Mouse (Mus musculus) right cerebral cortex, postnatal 14 days (tissue): ENCODE data around the gene Tnnt3.

ENCODE experiments used
- DNase-seq: peaks from one replicate; pipeline ENCODE4 v3.0.0; 2022

Tnnt3 gene

DNA sequence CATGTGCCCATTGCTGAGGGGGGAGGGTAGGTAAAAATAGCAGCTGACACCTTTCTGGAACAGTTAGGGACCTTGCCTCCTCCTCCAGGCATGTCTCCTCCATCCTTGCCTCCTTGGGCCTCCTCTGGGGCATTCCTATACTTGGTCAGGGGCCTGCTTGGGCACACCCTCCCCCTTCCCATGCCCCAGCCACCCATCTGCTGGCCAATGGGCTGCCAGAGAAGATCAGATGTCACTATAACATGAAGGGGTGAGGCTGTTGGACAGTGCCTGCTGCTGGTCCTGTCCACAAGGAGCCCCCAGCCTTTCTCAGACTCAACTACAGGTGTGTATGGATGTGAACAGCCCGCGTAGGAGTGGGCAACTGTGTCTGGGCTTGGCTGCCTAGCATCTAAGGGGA, at the start of gene Tnnt3:
Tnnt3 (plus strand) TSS at position 262 of the 400 bp plus-strand sequence.
- no peak for DNase-seq

DNA sequence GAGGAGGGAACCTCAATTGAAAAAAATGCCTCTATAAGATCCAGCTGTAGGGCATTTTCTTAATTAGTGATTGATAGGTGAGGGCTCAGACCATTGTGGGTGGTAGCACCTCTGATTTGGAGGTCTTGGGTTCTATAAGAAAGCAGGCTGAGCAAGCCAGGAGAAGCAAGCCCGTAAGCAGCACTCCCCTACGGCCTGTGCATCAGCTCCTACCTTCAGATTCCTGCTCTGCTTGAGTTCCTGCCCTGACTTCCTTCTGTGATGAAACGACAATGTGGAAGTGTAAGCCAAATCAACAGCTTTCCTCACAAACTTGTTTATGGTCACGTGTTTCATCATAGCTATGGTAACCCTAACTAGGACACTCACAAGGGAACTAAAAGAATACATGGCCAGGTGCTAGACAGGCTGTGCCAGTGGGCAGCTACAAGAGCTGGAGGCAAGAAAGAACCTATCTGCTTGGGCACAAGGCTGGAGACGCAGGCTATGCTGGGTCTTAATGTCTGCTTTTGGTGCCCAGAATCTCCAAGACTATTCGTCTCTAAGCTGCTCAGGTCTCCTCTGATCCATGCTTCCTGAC, 49.5 kb upstream of the Tnnt3 start:
- DNase-seq = no peak

DNA sequence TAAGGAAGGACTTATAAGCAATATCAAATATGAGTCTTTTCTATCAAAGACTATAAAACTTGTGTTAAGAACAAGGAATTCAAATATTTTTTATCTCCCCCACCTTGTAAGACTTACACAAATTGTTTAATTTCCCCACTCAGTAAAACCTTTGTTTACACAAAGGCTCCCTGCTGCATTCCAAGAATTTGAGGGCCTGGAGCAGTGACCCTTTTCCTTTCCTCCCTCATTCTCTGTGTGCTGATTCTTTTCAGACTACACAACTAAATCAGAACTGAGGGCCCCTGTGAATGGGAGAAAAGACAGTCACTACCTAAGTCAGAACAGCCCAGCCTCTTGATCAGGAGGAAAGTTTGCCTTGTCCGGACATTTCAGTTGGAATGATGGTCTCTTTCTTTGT, 43.9 kb upstream of the Tnnt3 start:
- no peak for DNase-seq

DNA sequence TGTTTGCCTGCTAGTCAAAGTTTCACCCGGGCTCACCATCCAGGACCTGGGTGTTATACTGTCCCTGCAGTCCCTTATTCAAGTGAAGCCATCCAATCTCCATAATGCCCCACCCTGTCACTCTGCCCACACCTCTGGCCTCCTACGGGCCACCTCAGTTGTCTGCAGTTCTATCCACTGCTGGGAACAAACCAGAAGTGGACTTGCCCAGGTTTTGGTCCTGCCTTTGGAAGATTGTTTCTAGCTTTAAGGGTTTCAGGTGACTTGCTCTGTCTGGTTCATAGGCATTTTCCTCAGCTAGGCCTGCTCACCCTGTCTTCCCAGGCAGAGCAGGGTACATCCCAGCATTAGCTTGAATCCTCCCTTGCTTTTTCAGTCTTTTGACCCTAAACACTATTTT, 43.4 kb upstream of the Tnnt3 start:
- DNase-seq = no peak

DNA sequence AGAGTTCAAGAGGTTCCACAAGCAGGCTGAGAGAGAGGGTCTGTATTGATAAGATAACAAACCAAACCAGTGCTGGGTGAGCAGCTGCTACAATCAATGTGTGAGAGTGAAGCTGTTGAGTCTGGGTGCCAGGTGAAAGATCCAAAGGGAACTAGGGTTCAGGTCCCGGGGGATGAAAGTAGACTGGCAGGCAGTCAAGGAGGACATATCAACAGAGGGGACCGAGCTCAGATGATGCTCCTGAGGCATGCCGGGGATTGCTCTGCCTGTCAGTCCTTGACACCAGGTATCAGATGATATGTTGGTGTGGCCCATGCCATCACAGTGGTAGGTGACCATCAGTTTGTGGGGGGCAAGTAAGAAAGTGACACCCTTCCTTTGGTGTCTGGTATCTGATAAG, 41.8 kb upstream of the Tnnt3 start:
- DNase-seq = no peak

DNA sequence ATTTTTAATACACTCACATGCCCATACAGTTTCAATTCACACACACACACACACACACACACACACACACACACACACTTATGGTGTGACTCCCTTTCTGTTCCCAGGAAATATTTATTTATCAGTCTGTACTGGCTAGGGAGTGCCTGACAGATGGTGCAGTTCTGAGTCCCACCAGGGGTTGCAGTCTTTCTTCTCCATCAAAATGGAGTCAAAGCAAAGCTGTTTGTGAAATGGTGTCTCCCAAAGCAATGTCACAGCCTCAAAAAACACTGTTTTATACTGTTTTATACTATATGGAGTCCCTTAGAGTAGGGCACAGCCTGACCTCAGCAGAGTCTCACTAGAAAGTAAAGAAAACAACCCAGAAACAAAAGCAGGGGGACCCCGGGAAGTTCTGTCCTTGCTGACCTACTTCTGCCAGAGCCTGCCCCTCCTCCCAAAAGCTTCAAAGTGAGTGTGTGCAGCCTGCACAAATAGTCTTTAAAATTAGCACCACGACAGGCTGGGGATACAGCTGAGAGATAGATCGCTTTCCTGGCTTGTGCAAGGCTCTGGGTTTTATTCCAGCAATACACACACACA, 41.3 kb upstream of the Tnnt3 start:
- DNase-seq = no peak

DNA sequence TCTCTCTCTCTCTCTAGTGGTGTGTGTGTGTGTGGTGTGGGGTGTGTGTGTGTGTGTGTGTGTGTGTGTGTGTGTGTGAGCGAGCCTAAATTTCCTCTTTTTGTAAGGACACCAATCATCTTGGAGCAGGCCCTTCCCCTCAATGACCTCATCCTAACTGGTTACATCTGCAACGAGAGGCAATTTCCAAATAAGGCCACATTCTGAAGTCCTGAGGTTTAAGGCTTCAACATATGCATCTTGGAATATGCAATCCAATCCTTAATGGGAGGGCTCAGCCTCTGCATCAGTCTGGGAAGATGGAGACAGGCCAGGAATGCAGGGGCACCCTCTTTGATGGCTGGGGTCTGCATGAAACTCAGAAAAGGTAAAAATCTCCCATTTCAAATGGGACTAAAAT, 40.6 kb upstream of the Tnnt3 start:
- no peak for DNase-seq

DNA sequence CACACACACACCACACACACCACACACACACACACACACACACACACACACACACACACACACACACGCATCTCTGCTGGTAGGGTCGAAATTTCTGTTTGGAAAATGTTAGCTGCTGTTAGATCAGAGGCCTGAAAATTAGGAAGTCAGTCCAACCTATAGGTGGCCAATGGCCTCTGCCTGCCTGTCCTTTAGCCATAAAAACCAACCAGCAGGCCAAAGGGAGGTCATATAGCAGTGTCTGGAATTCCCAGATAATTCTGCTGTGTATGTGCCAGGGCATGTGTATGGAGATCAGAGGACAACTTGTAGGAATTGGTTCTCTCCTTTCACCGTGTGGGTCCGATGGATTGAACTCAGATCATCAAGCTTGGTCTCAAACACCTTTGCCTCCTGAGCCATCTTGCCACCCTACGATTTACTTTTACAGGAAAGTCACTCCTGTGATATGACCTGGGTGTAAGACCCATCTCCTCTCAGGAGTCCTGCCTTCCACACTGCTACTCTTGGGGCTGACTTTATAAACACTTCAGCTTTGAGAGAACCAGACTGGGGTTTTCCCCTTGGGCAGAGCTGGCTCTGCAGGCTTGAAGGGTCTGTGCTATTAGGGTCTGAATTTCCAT, 39.8 kb upstream of the Tnnt3 start:
- no peak for DNase-seq

DNA sequence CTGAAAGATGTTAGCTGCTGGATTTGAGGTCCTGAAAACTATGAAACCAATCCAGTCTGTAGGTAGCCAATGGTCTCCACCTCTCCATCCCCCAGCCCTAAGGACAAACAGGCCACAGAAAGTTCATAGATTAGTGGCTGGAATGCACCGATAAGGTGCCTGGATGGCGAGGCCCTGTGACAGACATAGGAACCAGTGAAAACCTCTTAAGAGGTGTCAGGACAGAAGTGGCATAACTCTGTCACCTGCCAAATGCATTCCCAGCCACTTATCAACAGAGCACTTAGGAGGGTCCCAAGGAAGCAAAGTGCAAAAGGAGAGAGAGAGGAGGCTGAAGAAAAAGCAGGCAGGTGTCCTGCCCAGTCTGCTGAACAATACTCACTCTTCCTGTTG, 39.3 kb upstream of the Tnnt3 start:
- DNase-seq = no peak

DNA sequence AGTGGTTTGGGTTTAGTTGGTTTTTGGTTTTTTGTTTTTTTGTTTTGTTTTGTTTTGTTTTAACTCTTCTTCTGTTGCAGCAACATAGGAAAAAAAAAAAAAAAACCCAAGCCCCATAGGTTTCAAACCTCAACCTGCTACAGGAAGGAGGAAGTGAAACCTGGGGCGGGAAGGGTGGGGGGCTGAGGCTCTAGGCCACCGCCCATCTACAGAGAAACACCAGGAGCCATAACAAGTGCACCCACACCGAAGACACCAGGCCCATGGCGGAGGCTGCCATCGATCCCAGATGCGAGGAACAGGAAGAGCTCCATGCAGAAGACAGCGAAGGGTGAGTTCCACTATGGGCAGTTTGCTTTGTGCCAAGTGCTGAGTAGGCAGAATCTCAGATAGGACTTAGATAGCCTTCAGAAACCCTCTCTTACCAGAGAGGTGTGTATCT, 38.0 kb upstream of the Tnnt3 start, which contains the start of gene Lsp1:
Lsp1 (plus strand) TSS at position 174 of the 442 bp plus-strand sequence.
- no peak for DNase-seq

DNA sequence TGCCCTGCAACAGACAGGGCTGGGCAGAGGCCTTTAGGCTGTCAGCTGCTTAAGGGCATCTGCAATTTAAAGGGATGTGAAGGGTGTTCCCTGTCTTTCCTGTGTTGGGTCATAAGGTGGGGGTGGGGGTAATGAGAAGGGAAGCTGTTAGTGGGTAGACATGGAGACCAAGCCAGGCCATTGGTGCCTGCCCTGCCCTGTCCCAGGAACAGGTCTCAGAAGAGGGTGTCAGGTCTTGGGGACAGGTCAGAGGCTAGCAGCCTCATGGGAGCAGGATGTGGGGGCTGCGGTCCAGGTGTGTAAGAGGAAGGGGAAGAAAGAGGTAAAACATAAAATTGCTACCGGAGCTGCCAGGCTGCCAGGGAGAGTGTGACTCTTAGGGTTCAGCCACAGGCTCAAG, 37.2 kb upstream of the Tnnt3 start:
- DNase-seq = no peak

DNA sequence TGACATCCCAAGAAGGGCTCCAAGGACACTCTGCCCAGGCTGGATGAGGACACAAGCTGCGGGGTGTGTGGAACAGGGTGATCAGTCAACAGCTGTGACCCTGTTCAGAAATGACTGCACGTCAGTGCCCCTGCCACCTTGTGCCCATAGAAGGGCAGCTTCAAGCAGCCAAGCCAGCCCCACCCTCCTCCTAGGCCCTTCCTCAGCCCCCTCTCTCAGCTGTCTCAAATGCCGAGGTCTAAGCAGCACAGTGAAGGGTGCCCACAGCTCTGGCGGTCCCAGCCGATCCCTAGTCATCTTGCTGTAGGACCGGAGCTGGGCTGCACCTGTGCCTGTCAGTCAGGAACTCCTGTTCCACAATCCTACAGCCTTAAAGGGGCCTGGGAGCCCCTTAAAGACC, 36.4 kb upstream of the Tnnt3 start:
- DNase-seq = no peak

DNA sequence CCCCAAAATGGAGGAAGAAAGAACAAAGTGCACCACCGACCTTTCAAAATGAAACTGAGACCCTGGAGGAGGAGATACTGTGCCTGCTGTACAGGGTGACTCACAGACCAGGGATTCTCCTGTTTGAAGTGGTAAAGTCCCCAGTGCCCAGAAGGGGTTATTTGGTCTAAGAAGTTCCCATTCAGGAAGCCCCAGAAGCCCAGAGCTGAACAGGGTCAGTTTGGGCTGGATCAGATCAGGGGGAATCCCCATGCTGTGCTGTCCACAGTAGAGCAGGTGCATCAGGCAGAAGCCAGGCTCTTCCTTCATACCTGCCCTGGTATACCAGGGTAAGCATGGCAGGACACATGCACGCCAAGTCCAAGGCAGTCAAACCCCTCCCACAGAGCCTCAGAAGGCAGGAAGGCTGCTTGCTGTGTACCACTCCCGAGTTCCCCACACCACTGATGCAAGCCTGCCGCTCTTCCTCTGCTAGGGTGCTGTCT, 36.0 kb upstream of the Tnnt3 start:
- DNase-seq = no peak

DNA sequence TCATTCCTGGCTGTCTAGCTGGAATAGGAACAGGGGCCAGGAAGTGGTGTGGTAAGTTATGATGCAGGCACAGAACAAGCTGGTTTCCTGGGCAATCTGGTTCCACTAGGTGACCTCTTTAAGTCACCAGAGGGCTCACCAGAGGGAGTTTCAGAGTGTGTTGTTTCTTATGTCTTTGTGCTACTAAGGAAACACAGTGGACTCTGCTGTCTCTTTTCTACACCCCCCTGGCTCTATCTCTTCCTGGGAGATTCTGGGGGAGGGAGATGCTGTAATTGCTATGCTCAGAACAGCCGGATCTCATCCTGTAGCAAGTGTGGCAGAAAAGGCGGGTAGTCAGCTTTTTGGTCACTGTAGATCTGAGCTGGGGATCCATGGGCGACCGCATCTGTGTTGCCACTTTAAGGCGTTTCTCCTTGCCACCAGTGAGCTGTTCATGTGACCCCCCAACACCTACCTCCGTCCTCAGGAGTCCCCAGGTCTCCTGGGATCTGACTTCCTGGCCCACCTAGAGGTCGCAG, 28.4 kb upstream of the Tnnt3 start:
- DNase-seq = no peak

DNA sequence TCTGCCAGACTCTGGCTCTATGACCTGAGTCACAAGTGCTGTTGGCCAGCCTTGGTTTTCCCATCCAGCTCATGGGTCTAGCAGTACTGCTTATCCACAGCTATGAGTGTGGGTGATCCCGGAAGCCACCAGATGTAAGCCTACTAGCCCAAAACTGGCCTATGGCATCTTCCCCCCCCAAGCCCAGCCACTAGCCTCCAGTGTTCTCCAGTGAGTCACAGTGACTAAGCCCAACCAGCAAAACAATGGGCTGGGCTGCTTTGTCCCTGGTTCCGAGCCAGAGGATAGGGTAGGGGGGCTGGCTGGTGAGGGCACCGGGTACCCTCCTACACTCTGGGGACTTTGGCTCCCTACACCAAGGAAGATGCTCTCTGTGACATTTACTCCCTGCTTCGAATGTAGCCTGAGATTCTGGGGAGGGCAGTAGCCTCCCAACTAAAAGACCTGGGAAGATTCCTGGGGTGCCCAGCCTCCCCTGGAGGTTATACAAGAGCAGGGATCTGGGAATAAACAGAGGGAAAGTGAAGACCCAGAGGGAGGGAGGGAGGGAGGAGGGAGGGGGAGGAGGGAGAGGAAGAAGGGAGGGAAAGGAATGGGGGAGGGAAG, 27.7 kb upstream of the Tnnt3 start:
- no peak for DNase-seq

DNA sequence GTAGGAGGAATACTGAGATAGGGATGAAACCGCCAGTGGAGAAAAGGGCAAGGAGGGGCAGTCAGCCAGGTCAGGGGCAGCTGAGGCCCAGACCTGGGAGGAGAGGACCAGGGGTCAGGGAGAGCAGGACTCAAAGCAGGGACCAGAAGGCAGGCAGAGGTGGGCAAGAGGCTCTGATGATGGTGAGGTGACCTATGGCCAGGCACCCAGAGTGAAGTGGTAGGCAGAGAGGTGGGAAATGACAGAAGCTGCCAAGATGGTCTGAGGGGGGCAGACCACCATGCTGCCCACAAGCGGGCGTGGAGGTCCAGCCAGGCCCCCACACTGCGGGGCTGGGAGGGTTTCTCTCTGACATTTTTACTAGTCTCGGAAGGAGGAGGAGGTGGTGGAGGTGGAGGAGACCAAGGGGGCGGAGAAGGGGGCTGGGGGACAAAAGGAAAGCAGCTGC, 27.2 kb upstream of the Tnnt3 start:
- no peak for DNase-seq

DNA sequence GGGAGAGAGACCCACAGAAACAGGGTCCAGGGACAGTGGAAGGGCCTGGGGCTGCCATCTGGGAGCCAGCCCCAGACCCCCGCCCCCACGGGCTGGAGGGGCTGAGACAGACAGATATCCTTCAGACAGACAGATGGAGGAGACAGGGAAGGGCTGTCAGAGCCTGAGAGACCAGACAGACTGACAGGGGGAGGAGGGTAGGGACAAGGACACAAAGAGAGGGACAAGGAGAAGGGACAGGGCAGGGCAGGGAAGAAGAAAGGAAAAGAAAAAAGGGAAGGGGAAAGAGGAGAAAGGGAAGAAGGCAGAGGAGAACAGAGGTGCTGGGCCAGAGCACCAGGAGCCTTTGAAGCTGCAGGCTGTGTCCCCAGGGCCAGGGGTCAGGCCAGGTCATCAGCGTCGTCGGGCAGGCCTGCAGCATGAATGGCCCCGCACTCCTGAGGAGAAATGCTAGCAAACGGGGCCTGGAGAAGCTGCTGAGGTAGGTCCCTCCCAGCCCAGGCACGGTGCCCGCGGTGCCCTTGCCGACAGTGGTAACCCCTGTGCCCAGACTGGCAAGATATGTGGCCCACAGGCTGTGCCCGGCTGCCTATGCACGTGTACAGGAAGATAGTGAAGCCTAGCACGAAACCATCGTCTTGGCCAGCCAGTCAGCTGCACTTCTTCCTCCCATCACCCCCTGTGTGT, 26.6 kb upstream of the Tnnt3 start:
- no peak for DNase-seq

DNA sequence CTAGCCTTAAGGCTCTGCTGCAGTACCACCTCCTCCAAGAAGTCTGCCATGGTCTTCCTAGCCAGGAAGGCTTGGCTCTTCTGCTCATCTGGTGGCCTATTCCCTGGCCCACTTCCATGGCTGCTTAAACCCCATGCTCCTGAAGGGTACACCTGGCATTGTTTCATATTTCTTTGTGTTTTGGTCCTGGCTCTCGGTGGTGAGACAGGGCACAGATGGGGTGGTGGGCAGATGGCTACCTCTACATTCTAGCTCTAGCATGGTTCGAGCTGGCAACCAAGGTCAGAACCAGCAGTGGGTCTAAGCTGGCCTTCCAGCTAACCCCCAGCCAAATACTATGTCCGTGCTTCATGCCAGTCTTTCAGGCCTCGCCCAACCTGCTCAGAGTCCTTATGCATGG, 25.7 kb upstream of the Tnnt3 start:
- no peak for DNase-seq

DNA sequence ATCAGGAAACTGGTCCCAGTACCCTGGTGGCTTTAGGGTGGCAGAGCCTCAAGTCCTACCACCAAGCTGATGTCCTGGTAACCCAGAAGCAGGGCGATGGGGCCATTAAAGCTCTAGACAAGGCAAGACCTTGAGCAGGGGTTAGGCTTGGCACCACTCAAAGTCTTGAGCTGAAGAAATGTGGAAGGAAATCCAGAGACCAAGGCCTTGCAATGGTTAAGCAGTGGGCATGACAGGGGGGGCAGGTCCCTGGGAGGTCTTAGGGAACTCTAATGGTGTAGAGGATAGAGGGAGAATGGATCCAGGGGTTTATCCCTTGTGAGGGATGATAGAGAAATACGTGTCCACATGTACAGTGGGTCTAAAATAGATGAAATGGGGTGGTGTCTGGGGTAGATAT, 25.2 kb upstream of the Tnnt3 start:
- no peak for DNase-seq

DNA sequence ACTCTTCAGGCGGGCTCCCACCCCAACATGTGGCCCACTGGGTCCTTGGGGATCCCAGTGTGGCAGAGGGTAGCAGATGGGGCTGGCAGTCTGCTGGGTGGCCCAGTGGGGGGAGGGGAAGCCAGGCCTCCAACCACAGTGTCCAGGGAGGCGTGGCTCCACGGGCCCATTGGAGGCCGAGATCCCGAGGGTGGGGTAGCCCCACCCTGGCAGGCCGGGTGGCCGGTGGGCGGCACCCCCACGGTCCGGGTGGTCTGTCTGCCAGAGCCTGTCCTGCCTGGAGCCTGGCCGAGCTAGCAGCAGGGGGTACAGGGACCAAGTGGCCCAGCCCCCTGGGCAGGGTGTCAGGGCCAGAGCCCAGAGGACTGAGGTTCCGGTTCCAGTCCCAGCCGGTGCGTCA, 23.8 kb upstream of the Tnnt3 start:
- DNase-seq = no peak

DNA sequence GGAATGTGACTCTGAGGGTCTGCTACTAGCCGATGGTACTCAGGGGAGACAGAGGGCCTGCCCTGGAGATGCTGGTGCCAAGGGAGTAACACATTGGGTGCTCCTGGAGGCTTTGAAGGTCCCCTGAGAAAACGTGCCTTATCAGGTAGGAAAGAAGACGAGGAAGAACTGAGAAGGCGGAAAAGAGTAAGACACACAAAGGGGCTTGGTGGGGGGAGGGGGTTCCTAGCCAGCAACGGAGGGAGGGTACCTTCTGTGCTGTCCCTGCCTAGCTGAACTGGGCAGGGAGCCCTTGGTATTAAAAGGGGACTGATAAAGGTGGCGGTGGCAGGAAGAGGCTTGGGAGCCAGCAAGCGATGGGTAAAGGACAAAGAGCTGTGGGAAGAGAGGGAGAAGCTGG, 23.0 kb upstream of the Tnnt3 start:
- DNase-seq = no peak

DNA sequence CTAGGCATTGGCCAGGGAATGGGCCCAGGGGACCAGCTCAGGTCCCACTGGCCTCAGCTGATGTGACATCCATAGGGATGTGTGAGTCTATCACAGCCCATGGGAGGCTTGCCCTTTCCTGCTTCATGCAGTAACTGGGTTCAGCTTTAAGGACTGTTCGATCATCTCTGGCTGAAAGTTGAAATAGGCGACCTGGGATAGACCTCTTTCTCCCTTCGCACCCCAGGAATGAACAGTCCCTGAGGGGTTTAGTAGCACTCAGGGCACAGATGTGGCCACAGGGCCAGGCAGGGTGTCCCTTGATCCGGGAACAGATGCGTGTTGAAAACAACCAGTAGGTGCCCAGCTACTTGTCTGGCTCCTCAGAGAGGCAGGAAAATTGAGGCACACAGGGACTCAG, 22.4 kb upstream of the Tnnt3 start:
- DNase-seq = no peak

DNA sequence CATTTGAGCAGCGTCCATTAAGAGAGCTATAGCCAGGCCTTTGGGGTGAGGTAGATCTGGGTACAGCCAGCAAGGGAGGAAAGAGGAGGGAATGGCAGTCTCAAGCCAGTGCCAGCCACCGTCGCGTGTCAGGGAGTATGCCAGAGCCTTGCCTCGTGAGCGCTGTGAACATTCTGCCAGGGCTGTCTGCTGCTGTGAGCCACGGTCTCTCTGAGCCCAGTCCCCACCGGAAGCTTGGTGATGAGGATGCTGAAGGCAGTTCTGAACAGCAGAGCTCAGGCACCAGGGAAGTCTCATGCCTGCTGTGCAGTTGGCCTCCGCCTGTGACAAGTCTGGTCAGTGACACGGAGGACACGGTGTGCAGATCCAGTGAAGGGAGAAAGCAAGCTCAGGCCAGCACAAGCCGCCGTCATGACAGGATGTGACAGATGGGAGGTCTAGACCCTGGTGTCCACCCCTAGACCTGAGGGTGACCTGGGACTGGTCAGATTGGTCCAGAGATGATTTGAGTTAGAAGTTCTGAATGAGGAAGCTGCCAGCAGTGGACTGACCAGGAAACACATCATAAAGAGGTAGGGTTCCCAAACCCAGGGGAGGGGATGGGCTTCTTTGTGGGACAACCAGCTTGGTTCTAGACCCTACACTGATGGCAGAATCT, 21.7 kb upstream of the Tnnt3 start:
- peak; percentile 47 for DNase-seq
